Mouse (Mus musculus): ENCODE measurements around the gene Pmf1.
"Not testable (repeated sequence)": the region's sequence is repeated elsewhere in the genome, so short reads cannot be mapped to it uniquely, and the experiment has no call there.

- not testable (repeated sequence) for TF ChIP-seq CTCF (IDR thresholded peaks at IDR 0.05; ENCODE audit: borderline replicate concordance, insufficient read depth, low read length); POLR2A (IDR thresholded peaks at IDR 0.05; ENCODE audit: low read depth, low read length)
These were observed 33.5 kb downstream of the Pmf1 start for GRCm38 (mm10) chr3:88376644-88377043.
